Mouse (Mus musculus): ENCODE measurements around the gene Rap1gds1. TPM values are rescaled to one million over a fixed set of nuclear protein-coding genes. Genes with fewer than 3 reads are reported as not detected.

Gene Rap1gds1
- polyA plus RNA-seq, 1 experiment from 2014 or later = 53.2 TPM

- Histone ChIP-seq H3K27ac (no peak overlapping the region), H3K4me1 (no peaks in the 10 kb centered on the region), H3K27me3 (ENCODE audit: insufficient read depth, poor library complexity, severe bottlenecking) (no peaks in the 10 kb centered on the region), H3K36me3 (no peaks in the 10 kb centered on the region), H3K4me3 (no peak overlapping the region), H3K9me3 (peaks cover 6% of the 10 kb centered on the region)
- WGBS = 78% methylated on average over 5 of the region's 5 CpGs
- no peak for DNase-seq (ENCODE audit: low spot score)
Measured at GRCm38 (mm10) chr3:139083778-139084539, 9.0 kb upstream of the Rap1gds1 start.

- Histone ChIP-seq H3K27me3 (ENCODE audit: insufficient read depth, poor library complexity, severe bottlenecking) (no peaks in the 10 kb centered on the region), H3K27ac (no peak overlapping the region), H3K4me1 (peaks cover 6% of the 10 kb centered on the region; the same call in 1 of the 2 replicates), H3K9me3 (no peaks in the 10 kb centered on the region), H3K36me3 (no peaks in the 10 kb centered on the region), H3K4me3 (no peak overlapping the region)
- DNase-seq (ENCODE audit: low spot score) = no peak
- WGBS = 84% methylated on average over 6 of the region's 6 CpGs
Measured at GRCm38 (mm10) chr3:139079831-139080230, 4.8 kb upstream of the Rap1gds1 start.

- 72% methylated on average over 3 of the region's 3 CpGs for WGBS
- H3K4me1 ChIP-seq = peaks cover 6% of the 10 kb centered on the region; the same call in 1 of the 2 replicates
- no peak for DNase-seq (ENCODE audit: low spot score)
Measured at GRCm38 (mm10) chr3:139078010-139078409, 3.0 kb upstream of the Rap1gds1 start.

GRCm38 (mm10) chr3:139076059-139076455 is 1.1 kb upstream of the Rap1gds1 start:
- H3K27ac ChIP-seq = peak overlapping the region; percentile 99
- H3K4me1 ChIP-seq = peaks cover 10% of the 10 kb centered on the region
- WGBS = 14% methylated on average over 7 of the region's 7 CpGs
- no peaks in the 10 kb centered on the region for H3K9me3 ChIP-seq
- no peaks in the 10 kb centered on the region for H3K27me3 ChIP-seq (ENCODE audit: insufficient read depth, poor library complexity, severe bottlenecking)
- no peak for DNase-seq (ENCODE audit: low spot score)
- H3K36me3 ChIP-seq = no peaks in the 10 kb centered on the region
- peak overlapping the region; percentile 94 for H3K4me3 ChIP-seq

More at GRCm38 (mm10) chr3:139078010-139078409, 3.0 kb upstream of the Rap1gds1 start:
- H3K36me3 ChIP-seq = no peaks in the 10 kb centered on the region
- no peaks in the 10 kb centered on the region for H3K9me3 ChIP-seq
- H3K27ac ChIP-seq = no peak overlapping the region
- no peaks in the 10 kb centered on the region for H3K27me3 ChIP-seq (ENCODE audit: insufficient read depth, poor library complexity, severe bottlenecking)
- H3K4me3 ChIP-seq = no peak overlapping the region

GRCm38 (mm10) chr3:139075333-139076058 is 495 bp upstream of the Rap1gds1 start:
- DNase-seq (ENCODE audit: low spot score) = peak; percentile 94
- Histone ChIP-seq H3K4me3 (peak overlapping the region; percentile 94), H3K4me1 (peaks cover 10% of the 10 kb centered on the region), H3K9me3 (no peaks in the 10 kb centered on the region), H3K36me3 (no peaks in the 10 kb centered on the region), H3K27ac (peak overlapping the region; percentile 99), H3K27me3 (ENCODE audit: insufficient read depth, poor library complexity, severe bottlenecking) (no peaks in the 10 kb centered on the region)
- WGBS = under 1% methylated on average over 72 of the region's 72 CpGs

- WGBS = 6% methylated on average over 12 of the region's 12 CpGs
- Histone ChIP-seq H3K9me3 (no peaks in the 10 kb centered on the region), H3K36me3 (no peaks in the 10 kb centered on the region), H3K4me1 (peaks cover 18% of the 10 kb centered on the region), H3K27ac (peak overlapping the region; percentile 99), H3K4me3 (peak overlapping the region; percentile 94), H3K27me3 (ENCODE audit: insufficient read depth, poor library complexity, severe bottlenecking) (no peaks in the 10 kb centered on the region)
- no peak for DNase-seq (ENCODE audit: low spot score)
Measured at GRCm38 (mm10) chr3:139073801-139074483, 1.1 kb downstream of the Rap1gds1 start.

GRCm38 (mm10) chr3:139069539-139069938 is 5.5 kb downstream of the Rap1gds1 start:
- DNase-seq (ENCODE audit: low spot score) = no peak
- no peaks in the 10 kb centered on the region; the same call in 1 of the 2 replicates for H3K36me3 ChIP-seq
- H3K9me3 ChIP-seq = no peaks in the 10 kb centered on the region
- H3K4me3 ChIP-seq = no peak overlapping the region
- H3K4me1 ChIP-seq = peaks cover 19% of the 10 kb centered on the region
- WGBS = 60% methylated on average over 4 of the region's 4 CpGs
- H3K27ac ChIP-seq = no peak overlapping the region
- no peaks in the 10 kb centered on the region for H3K27me3 ChIP-seq (ENCODE audit: insufficient read depth, poor library complexity, severe bottlenecking)

- WGBS = 87% methylated on average over 9 of the region's 9 CpGs
- Histone ChIP-seq H3K4me3 (no peak overlapping the region), H3K9me3 (no peaks in the 10 kb centered on the region), H3K4me1 (peaks cover 16% of the 10 kb centered on the region; the same call in 1 of the 2 replicates), H3K27me3 (ENCODE audit: insufficient read depth, poor library complexity, severe bottlenecking) (no peaks in the 10 kb centered on the region), H3K27ac (no peak overlapping the region), H3K36me3 (peaks cover 7% of the 10 kb centered on the region; the same call in 1 of the 2 replicates)
- DNase-seq (ENCODE audit: low spot score) = no peak
Measured at GRCm38 (mm10) chr3:139064076-139064475, 10.9 kb downstream of the Rap1gds1 start.

- Histone ChIP-seq H3K4me1 (peaks cover 9% of the 10 kb centered on the region; the same call in 1 of the 2 replicates), H3K27ac (no peak overlapping the region), H3K36me3 (peaks cover 7% of the 10 kb centered on the region; the same call in 1 of the 2 replicates), H3K4me3 (no peak overlapping the region), H3K9me3 (no peaks in the 10 kb centered on the region), H3K27me3 (ENCODE audit: insufficient read depth, poor library complexity, severe bottlenecking) (no peaks in the 10 kb centered on the region)
- 82% methylated on average over 3 of the region's 3 CpGs for WGBS
- DNase-seq (ENCODE audit: low spot score) = no peak
Measured at GRCm38 (mm10) chr3:139062088-139062487, 12.9 kb downstream of the Rap1gds1 start.

- no peaks in the 10 kb centered on the region for H3K9me3 ChIP-seq
- peaks cover 17% of the 10 kb centered on the region for H3K36me3 ChIP-seq
- no peak overlapping the region for H3K4me3 ChIP-seq
- H3K4me1 ChIP-seq = peaks cover 6% of the 10 kb centered on the region; the same call in 1 of the 2 replicates
- no peak for DNase-seq (ENCODE audit: low spot score)
- no peaks in the 10 kb centered on the region for H3K27me3 ChIP-seq (ENCODE audit: insufficient read depth, poor library complexity, severe bottlenecking)
- H3K27ac ChIP-seq = no peak overlapping the region
- WGBS = 91% methylated on average over 12 of the region's 12 CpGs
Measured at GRCm38 (mm10) chr3:139048701-139049622, 26.0 kb downstream of the Rap1gds1 start.

- Histone ChIP-seq H3K27me3 (ENCODE audit: insufficient read depth, poor library complexity, severe bottlenecking) (no peaks in the 10 kb centered on the region), H3K4me1 (no peaks in the 10 kb centered on the region), H3K9me3 (no peaks in the 10 kb centered on the region), H3K36me3 (peaks cover 12% of the 10 kb centered on the region), H3K27ac (no peak overlapping the region), H3K4me3 (no peak overlapping the region)
- no peak for DNase-seq (ENCODE audit: low spot score)
- WGBS = 76% methylated on average over 3 of the region's 3 CpGs
Measured at GRCm38 (mm10) chr3:139042433-139042854, 32.6 kb downstream of the Rap1gds1 start.

- WGBS = 75% methylated on average over 4 of the region's 4 CpGs
- H3K9me3 ChIP-seq = no peaks in the 10 kb centered on the region
- H3K4me3 ChIP-seq = no peak overlapping the region
- H3K27me3 ChIP-seq (ENCODE audit: insufficient read depth, poor library complexity, severe bottlenecking) = no peaks in the 10 kb centered on the region
- H3K36me3 ChIP-seq = peaks cover 12% of the 10 kb centered on the region
- H3K27ac ChIP-seq = no peak overlapping the region
- H3K4me1 ChIP-seq = no peaks in the 10 kb centered on the region
- DNase-seq (ENCODE audit: low spot score) = no peak
Measured at GRCm38 (mm10) chr3:139041921-139042320, 33.1 kb downstream of the Rap1gds1 start.

All from heart, embryonic 10.5 days (tissue).